Mouse (Mus musculus): Measurements from ENCODE around the gene Procr.

DNA sequence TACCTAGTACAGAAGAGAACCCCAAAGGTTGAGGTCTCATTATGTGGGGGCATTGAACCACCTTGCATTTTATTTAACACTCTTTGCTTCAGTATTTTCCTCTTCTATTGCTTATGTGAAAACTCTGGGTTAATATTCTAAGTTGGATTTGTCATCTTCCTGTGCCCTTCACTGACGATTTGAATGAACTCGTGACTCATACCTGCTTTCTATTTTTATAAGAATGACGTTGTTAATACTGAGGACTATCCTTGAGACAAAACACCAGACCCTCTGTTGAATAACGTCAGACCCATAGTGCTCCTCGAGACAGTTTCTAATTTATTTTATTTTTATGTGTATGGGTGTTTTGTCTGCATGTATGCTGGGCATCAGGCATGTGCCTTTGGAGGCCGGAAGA is 14.0 kb upstream of the Procr start:
- TF ChIP-seq CTCF (IDR thresholded peaks at IDR 0.05; ENCODE audit: extremely low read depth, insufficient read depth, low read length) (no peak), POLR2A (IDR thresholded peaks at IDR 0.05; ENCODE audit: extremely low read depth, insufficient read depth, low read length) (no peak)

Data from cortical plate, adult 2 months (tissue).